Mouse (Mus musculus): Measurements from ENCODE around the gene Slc39a13.
"Not testable (repeated sequence)": the region's sequence is repeated elsewhere in the genome, so short reads cannot be mapped to it uniquely, and the experiment has no call there.

The Slc39a13 gene

DNA sequence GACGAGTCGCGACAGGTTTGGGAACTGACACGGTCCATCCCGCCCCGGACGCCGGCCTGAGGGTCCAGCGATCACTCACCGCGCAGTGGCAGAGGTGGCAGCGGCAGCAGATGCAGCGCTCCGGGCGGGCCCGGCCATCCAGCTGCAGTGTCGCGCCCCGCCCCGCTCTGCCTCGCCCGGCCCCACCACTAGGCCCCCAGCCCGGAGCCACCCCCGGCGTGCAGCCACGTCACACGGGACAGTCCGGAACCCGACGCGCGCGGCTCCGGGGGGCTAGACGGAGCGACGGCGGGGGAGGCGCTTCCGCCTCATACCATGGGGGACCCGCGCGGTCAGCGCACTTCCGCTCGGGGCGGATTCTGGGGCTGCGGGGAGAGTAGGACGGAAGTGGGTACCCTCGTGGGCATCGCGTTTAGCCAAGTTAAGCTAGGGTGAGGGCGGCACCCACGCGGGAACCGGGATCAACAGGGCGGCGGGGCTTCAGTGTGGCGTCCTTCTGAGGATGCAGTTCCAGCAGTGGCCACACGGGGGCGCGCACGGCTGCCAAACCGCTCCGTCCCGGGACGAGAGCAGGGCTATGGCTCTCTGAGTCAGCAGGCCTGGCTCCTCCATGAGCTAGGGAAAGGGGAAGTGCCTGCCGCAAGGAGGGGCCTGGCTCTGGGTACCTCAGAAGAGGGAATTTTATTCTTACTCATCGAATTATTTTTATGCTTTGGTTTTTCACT lies at the start of gene Slc39a13:
Gene Slc39a13, minus strand, starts transcription at position 342 of the 725 bp plus-strand sequence.
- in situ Hi-C loops (cut with MboI, MseI), result loop anchor here (5.0 kb wide), 1 partner anchor 37 kb away; no protein-coding TSS in a partner anchor

DNA sequence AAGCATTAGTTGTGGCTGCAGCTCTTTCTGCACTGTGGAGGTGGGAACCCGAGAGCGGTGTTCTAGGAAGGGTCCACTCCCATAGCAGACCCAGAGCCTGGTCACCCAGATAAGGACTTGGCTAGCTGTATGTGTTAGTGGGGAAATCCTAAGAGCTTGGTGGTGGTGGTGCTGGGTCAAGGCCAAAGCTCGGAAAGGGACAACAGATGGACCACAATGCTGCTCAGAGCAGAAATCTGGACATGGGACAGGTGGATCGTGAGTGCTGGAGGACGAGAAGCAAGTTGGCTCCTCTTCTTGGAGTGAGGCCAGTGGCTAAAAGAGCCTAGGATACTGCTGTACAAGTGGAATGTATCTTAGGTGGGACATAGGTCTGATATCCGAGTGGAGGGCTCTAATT lies 49.3 kb upstream of the Slc39a13 start:
- in situ Hi-C loops (cut with MboI, MseI), result no loop called here

DNA sequence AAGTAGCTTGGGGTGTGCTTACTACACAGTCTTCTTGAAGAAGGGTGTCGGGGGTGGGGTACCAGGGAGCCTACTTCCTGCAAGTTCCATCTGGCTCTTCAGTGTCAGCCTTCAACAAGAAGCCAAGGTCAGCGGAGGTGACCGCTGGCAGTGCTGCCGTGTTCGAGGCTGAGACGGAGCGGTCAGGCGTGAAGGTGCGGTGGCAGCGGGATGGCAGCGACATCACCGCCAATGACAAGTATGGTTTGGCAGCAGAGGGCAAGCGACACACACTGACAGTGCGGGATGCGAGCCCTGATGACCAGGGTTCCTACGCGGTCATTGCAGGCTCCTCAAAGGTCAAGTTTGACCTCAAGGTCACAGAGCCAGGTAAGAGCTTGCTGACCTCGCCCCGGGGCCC lies 48.8 kb upstream of the Slc39a13 start:
- in situ Hi-C loops (cut with MboI, MseI), result no loop called here

DNA sequence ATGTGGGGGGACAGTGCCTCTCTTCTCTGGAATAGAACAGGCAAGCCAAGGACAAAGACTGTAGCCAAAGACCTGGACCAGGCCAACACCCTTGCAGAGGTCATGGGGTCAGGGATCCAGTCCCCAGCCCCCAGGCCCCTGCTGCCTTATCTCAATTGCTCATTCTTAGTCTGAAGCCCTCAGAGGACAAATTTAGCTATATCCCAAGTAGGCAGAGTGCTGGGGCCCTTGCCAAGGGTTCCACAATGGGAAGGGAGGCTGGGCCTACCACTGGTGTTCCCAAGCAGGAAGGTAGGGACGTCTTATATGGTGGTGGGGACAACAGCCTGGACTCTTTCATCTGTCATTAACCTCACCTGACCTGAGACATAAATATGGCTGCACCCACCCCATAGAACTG lies 48.4 kb upstream of the Slc39a13 start:
- in situ Hi-C loops (cut with MboI, MseI), result no loop called here

DNA sequence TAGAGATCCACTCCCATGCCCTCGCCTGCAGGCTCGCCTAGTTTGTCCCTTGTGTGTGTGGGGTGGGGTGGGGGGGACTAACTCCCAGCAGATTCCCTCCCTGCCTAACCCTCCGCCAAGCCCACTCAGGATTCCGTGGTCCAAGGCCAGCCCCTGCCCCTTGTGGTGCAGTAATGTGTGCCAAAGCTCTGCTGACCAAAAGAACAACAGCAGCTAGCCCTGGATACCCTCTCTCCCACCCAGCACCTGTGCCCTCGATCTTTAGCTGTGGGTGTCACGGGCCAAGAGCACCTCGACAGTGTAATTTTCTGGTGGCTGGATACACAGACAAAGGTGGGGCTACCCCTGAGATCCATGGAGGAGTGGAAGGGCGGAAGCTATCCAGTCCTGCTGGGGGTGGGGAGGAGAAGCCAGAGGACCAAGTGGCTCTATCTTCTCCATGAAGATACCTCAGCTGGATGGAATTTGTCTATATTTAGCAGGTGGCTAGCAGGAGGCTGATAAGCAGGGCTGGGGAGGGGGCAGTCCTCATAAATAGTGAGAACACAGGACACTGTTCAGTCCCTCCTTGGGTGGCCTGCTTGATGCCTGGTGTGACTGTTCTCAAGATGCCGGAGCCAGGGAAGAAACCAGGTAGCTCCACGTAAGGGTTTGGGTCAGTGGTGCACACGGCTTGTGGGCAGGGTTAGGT lies 47.5 kb upstream of the Slc39a13 start, which contains the start of gene Mybpc3:
Gene Mybpc3, plus strand, starts transcription at position 560 of the 691 bp plus-strand sequence.
- in situ Hi-C loops (cut with MboI, MseI), result no loop called here

DNA sequence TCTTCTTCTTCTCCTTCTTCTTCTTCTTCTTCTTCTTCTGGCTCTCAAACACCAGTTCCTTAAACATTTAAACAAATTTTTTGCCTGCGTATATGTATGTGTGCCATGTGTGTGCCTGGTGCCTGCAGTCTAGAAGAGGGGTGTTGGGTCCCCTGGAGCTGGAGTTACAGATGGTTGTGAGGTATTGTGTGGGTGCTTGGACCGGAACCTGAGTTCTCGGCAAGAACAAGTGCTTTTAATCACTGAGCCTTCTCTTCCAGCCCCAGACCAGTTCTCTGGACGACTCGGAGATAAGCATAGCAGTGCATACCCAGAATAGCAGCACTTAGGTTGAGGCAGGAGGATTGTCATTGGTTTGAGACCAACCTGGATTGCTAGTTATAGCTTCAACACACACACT lies 46.6 kb upstream of the Slc39a13 start:
- in situ Hi-C loops (cut with MboI, MseI), result no loop called here

DNA sequence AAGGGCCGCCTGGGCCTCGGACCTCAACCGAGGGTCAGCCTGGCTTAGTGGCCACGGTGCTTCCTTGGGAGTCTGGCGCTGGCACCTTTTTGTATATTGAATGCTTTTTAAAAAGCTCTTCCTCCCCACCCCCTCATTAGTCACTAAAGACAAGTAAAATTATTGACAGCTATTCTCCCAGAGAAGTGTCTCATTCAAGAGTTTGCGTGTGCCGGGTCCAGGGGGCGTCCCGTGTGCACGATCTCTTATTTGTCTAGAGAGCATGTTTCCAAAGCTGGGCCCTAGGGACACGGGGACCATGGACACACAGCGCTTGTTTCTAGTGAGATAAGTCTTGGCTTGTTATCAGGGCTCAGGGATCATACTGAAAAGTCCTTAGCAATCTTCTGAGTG lies 45.4 kb upstream of the Slc39a13 start:
- in situ Hi-C loops (cut with MboI, MseI), result no loop called here

DNA sequence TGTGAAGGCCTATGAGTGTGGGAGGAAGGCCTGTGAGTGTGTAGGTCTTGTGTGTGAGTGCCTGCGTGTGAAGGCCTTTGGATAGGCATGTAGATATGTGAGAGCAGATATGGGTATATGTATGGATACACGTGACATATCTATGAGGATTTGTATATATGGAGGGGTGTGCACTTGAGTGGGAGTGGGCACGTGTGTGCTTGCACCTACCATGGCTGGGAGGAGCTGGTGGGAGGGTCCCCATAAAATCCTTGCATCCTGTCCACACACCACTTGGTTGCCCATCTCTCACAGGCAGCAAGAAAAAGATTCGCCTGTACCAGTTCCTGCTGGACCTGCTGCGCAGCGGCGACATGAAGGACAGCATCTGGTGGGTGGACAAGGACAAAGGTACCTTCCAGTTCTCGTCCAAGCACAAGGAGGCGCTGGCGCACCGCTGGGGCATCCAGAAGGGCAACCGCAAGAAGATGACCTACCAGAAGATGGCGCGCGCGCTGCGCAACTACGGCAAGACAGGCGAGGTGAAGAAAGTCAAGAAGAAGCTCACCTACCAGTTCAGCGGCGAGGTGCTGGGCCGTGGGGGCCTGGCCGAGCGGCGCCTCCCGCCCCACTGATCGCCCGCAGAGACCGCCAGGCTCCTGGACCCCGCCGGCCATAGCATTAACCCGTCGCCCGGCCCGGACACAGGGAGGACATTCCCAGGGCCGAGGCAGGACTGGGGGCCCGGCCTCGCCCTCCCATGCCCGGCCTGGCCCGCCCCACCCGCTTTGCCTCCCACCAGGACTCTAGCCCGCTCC lies 44.8 kb upstream of the Slc39a13 start:
- in situ Hi-C loops (cut with MboI, MseI), result no loop called here

DNA sequence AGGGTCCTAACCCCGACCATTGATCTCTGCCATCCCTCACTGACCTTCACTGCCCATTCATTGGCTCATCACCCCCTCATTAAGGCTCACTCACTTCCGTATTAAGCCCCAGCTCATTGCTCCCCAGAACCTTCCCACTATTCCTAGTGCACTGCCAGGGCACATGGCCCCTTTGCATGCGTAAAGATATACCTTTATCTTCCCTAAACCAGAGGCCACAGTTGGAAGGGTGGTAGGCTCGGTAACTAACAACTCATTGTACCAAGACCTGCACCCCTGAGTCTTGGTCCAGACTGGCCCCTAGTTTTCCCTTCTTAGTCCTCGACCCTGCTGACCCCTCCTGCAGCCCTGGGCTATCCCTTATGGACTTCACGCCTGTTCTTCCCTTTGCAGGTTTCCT lies 43.6 kb upstream of the Slc39a13 start:
- in situ Hi-C loops (cut with MboI, MseI), result no loop called here

DNA sequence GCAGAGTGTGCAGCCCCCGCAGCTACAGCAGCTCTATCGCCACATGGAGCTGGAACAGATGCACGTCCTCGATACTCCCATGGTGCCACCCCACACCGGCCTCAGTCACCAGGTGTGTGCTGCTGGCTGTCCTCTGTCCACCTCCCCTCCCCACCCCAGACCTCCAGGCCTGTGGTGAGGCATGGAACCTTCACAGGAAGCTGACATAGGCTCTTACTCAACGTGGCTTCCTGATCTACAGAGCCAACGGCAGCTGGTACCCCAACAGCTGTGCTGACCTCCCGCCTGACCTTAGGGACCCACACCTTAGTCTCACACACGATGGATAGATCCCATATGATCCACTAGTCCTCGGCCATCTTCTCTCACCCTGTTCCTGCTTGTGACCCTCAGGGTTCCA lies 43.1 kb upstream of the Slc39a13 start:
- in situ Hi-C loops (cut with MboI, MseI), result no loop called here

DNA sequence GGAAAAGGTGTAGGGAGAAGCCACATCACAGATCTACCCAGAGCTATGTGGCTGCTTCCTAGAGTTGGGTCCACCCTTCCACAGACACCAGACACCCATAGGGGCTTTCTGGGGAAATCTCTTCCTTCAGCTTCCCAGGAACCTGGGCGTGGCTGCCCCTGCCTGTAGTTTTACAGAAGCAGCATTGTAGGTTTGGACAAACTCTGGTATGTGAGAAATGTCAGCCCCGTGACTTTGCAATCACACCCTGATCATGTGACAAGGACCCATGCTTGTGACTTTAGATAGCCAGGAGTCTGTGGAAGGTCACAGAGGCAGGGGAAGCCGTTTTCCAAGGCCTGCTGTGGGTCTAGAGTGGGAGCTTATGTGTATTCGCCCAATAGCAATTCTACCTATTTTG lies 42.3 kb upstream of the Slc39a13 start:
- in situ Hi-C loops (cut with MboI, MseI), result no loop called here

DNA sequence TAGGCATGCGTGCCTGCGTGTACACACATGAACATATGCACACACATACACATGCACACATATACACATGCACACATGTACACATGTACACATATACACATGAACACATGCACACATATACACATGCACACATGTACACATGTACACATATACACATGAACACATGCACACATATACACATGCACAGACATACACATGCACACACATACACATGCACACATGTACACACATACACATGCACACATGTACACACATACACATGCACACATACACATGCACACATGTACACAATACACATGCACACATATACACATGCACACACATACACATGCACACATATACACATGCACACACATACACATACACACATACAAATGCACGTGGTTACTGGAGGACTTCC lies 41.6 kb upstream of the Slc39a13 start:
- in situ Hi-C loops (cut with MboI, MseI), result not testable (repeated sequence)

DNA sequence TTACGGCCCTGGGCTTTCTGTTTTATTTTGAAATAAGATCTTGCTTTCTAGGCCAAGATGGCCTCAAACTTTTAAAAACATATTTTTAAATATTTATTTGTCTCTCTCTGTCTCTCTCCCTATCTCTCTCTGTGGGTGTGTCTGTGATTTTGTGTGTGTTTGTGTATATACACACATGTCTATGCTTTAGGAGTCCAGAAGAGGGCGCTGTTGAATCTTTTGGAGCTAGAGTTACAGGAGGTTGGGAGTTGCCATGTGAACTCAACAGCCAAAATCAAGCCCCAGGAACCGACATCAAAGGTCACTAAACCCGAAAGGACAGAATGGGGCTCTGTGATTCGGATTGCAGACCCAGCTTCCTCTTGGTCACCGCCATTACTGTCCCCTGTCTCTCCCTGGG lies 40.2 kb upstream of the Slc39a13 start:
- in situ Hi-C loops (cut with MboI, MseI), result no loop called here

DNA sequence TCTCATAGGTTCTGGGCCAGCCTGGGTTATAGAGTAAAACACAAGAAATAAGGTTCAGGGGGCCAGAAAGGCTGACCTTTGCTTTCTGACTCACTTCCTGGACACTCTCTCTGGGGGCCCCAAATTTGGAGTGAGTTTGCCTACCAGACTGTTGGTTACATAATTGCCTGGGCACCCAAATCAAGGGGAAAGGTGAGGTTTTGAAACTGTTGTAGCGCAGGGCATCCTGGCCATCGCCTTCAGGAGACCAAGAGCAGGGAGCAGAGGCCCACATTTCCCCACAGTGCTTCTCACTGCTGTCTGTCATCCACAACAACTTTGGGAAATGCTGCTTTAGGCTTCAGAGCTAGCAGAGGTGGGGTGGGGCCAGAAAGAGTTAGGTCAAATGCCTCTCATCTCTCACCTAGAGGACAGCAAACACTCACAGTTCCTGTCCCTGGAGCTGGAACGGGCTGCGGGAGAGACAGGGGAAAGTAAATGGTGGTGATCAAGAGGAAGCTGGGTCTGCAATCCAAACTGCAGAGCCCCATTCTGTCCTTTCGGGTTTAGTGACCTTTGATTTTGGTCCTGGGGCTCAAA lies 39.7 kb upstream of the Slc39a13 start:
- in situ Hi-C loops (cut with MboI, MseI), result loop anchor here (5.0 kb wide), 1 partner anchor 38 kb away; the partner anchor contains the start of gene Slc39a13

DNA sequence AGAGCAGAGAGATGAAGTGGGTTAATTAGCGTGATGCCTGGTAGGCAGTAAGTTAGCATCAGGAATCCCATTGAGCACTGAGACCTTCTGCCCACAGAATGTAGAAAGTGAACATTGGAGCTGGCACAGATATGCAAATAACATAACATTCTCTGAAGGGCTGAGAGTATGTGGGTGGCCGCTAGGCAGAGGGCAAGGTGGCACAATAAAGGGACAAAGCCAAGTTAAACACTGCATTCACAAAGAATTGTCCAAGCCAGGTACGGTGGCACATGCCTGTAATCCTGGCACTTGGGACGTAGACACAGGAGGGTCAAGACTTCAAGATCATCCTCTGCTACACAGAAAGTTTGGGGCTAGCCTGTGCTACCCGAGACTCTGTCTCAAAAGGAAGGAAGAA lies 39.0 kb upstream of the Slc39a13 start:
- in situ Hi-C loops (cut with MboI, MseI), result loop anchor here (5.0 kb wide), 1 partner anchor 37 kb away; the partner anchor contains the start of gene Slc39a13

DNA sequence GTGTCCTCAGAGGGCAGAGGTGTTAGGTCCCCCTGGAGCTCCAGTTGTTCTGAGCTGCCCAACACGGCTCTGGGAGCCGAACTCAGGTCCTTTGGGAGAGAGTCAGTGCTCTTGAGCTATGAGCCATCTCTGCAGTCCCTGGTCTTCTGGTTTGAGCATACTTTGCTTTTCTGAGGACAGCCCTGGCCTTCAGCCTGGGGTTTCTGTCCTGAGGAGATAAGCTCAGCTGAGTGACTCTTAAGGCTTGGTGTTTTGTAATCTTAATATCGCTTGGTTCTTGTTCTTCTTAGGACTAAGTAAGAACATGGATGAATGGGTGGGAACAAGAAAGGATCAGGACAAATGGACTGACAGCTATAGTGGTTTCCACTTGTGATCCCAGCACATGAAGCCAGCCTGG lies 37.9 kb upstream of the Slc39a13 start:
- in situ Hi-C loops (cut with MboI, MseI), result loop anchor here (5.0 kb wide), 1 partner anchor 36 kb away; the partner anchor contains the start of gene Slc39a13

DNA sequence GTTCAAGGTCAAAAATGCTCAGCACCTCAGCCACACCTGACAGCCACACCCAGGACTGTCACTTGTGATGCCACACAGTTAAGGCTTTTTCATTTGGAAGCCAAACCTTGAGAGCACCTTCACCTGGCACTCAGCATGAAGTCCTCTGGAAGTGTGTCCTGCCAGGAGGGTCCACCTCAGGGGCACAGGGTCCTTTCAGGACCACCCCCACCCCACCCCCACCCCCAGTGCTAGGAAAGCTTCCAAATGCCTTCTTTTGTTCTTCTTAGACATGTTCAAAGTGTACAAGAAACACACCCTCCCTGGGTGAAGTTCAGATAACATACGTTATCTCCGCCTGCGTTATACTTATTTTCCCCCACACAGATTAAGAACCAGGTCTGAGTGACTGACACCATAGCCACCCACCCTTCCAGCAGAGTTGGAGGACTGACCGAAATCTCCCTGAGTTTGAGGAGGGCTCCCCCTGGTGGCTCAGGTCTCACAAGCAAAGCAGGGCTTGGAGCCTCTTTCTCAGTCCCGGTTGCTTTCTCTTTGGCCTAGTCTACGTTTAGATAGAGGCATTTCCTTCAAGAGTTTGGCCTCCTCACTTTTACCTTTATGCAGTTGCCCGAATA lies 31.0 kb upstream of the Slc39a13 start:
- in situ Hi-C loops (cut with MboI, MseI), result loop anchor here (5.0 kb wide), 1 partner anchor 69 kb away; no protein-coding TSS in a partner anchor

DNA sequence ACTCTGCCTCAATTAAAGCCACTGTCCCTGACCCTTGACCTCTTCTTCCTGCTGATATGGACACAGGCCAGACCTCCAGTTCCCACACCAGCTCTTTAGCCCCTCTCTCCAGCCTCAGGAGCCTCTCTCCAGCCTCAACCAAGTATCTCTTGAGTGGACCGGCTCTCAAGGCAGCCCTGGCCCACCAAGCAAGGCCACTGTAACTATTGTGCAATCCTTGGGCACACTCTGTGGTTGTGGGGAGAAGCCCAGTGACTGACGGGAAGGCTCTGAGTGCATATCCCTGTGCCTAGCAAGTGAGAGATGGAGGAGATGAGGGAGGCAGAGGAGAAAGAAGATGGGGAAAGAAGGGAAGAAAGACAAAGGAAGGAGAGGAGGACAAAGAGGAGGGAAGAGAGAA lies 27.9 kb upstream of the Slc39a13 start:
- in situ Hi-C loops (cut with MboI, MseI), result loop anchor here (10.0 kb wide), 1 partner anchor 533 kb away; no protein-coding TSS in a partner anchor

DNA sequence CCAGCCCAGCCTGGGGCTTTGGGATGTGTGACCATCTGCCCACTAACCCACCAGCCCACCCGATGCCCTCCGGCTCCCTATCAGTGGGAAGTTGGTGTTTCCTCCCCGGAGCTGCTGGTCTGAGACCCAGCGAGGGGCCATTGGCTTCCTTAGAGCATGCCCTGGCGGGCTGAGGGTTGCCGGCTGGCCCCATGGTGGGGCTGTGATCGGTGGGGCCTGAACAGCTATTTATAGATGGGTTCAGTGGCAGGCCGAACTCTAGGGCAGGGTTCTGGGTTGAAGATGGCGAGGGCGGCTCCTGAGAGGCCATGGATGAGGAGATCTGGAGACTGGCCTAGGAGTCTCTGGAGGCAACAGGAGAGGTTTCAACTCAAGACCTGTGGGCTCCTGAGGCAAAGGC lies 26.8 kb upstream of the Slc39a13 start:
- in situ Hi-C loops (cut with MboI, MseI), result loop anchor here (10.0 kb wide), 1 partner anchor 532 kb away; no protein-coding TSS in a partner anchor

DNA sequence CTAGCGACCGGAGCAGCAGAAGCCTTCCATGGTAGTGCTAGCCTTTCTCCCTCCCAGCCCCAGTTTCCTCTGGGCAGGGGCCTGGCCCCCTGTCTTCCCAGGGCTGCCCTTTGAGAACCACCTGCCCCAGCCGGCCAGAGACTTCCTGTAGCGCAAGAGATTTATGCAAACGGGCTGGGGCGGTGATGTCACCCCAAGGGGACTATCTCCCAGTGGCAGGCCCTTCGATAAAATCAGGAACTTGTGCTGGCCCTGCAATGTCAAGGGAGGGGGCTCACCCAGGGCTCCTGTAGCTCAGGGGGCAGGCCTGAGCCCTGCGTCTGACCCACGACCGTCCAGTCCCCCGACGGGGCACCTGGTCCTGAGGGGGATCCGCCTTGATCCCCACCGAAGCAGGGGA lies 26.3 kb upstream of the Slc39a13 start:
- in situ Hi-C loops (cut with MboI, MseI), result loop anchor here (10.0 kb wide), 1 partner anchor 532 kb away; no protein-coding TSS in a partner anchor

DNA sequence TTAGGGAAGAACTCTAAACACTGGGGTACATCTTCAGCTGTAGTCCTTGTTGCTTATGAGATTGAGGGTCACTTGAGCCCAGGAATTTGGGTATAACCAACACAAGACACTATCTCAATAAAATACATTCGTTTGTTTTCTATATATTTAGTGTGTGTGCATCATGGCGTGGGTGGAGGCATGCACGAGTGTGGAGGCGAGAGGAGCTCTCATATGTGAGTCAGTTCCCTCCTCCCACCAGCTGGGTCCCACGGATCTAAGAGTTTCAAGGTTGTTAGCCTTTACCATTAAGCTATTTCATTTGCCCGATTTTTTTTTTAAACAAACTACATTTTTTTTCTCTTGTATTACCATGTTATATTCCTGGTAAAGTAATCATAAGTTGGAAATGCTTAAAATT lies 20.6 kb upstream of the Slc39a13 start:
- in situ Hi-C loops (cut with MboI, MseI), result loop anchor here (10.0 kb wide), 1 partner anchor 526 kb away; no protein-coding TSS in a partner anchor

Data from T-helper 2 cell (primary cell).